Mouse (Mus musculus): Measurements from ENCODE around the gene Srpx. TPM values are rescaled to one million over a fixed set of nuclear protein-coding genes. Genes with fewer than 3 reads are reported as not detected.

The Srpx gene
- total RNA-seq, 2 experiments from 2014 or later, result 0.28 to 0.42 TPM

Other genes starting within 250 kb of the Srpx start
- 1 to 10 TPM; 5.2 to 5.4 TPM for gene Sytl5, start 232.1 kb downstream of the Srpx start, total RNA-seq (2021)
- gene Rpgr, start 99.2 kb upstream of the Srpx start, total RNA-seq (2021), result 10 to 100 TPM; 16.0 to 17.2 TPM
- gene Otc, start 134.6 kb upstream of the Srpx start, total RNA-seq (2021), result not detected

All from layer of hippocampus, postnatal 36 days (tissue).